Mouse (Mus musculus): ENCODE measurements around the gene 1700029F12Rik. TPM values are rescaled to one million over a fixed set of nuclear protein-coding genes. Genes with fewer than 3 reads are reported as not detected.

Gene 1700029F12Rik
- polyA plus RNA-seq, 1 experiment = not detected

GRCm38 (mm10) chr13:96989129-96989528 is 45.0 kb downstream of the 1700029F12Rik start:
- Histone ChIP-seq H3K4me3 (ENCODE audit: insufficient read depth, poor library complexity, severe bottlenecking) (no peak overlapping the region), H3K79me2 (ENCODE audit: control insufficient read depth, insufficient read depth) (no peaks in the 10 kb centered on the region), H3K36me3 (ENCODE audit: control insufficient read depth, insufficient read depth) (no peaks in the 10 kb centered on the region), H3K79me3 (ENCODE audit: low read depth) (no peaks in the 10 kb centered on the region), H3ac (ENCODE audit: control insufficient read depth, insufficient read length, low read depth) (no peak overlapping the region), H3K27me3 (ENCODE audit: control insufficient read depth, insufficient read depth, insufficient read length) (no peaks in the 10 kb centered on the region)
- TF ChIP-seq MAX (IDR thresholded peaks at IDR 0.05) (no peak), CTCF (IDR thresholded peaks at IDR 0.05; ENCODE audit: control insufficient read depth, insufficient read depth, insufficient read length) (no peak), FOSL1 (IDR thresholded peaks at IDR 0.05; ENCODE audit: insufficient read depth, low read length, poor library complexity, severe bottlenecking) (no peak), MYOG (IDR thresholded peaks at IDR 0.05; ENCODE audit: control insufficient read depth, extremely low read depth, insufficient read length) (no peak), MYOD1 (IDR thresholded peaks at IDR 0.05; ENCODE audit: control insufficient read depth, insufficient read length, low read depth) (no peak), USF1 (IDR thresholded peaks at IDR 0.05; ENCODE audit: low read depth) (no peak), CEBPB (IDR thresholded peaks at IDR 0.05; ENCODE audit: low read depth) (no peak)

GRCm38 (mm10) chr13:96985599-96986275 is 48.4 kb downstream of the 1700029F12Rik start:
- Histone ChIP-seq H3K36me3 (ENCODE audit: control insufficient read depth, insufficient read depth) (no peaks in the 10 kb centered on the region), H3K79me3 (ENCODE audit: low read depth) (no peaks in the 10 kb centered on the region), H3ac (ENCODE audit: control insufficient read depth, insufficient read length, low read depth) (no peak overlapping the region), H3K27me3 (ENCODE audit: control insufficient read depth, insufficient read depth, insufficient read length) (no peaks in the 10 kb centered on the region), H3K4me3 (ENCODE audit: insufficient read depth, poor library complexity, severe bottlenecking) (no peak overlapping the region), H3K79me2 (ENCODE audit: control insufficient read depth, insufficient read depth) (no peaks in the 10 kb centered on the region)
- TF ChIP-seq CTCF (IDR thresholded peaks at IDR 0.05; ENCODE audit: control insufficient read depth, insufficient read depth, insufficient read length) (no peak), MYOD1 (IDR thresholded peaks at IDR 0.05; ENCODE audit: control insufficient read depth, insufficient read length, low read depth) (no peak), FOSL1 (IDR thresholded peaks at IDR 0.05; ENCODE audit: insufficient read depth, low read length, poor library complexity, severe bottlenecking) (no peak), CEBPB (IDR thresholded peaks at IDR 0.05; ENCODE audit: low read depth) (no peak), USF1 (IDR thresholded peaks at IDR 0.05; ENCODE audit: low read depth) (no peak), MAX (IDR thresholded peaks at IDR 0.05) (no peak), MYOG (IDR thresholded peaks at IDR 0.05; ENCODE audit: control insufficient read depth, extremely low read depth, insufficient read length) (no peak)

- Histone ChIP-seq H3K79me2 (ENCODE audit: control insufficient read depth, insufficient read depth) (no peaks in the 10 kb centered on the region), H3K4me3 (ENCODE audit: insufficient read depth, poor library complexity, severe bottlenecking) (no peak overlapping the region), H3K27me3 (ENCODE audit: control insufficient read depth, insufficient read depth, insufficient read length) (no peaks in the 10 kb centered on the region), H3K36me3 (ENCODE audit: control insufficient read depth, insufficient read depth) (no peaks in the 10 kb centered on the region), H3ac (ENCODE audit: control insufficient read depth, insufficient read length, low read depth) (no peak overlapping the region), H3K79me3 (ENCODE audit: low read depth) (no peaks in the 10 kb centered on the region)
- no peak for TF ChIP-seq MAX (IDR thresholded peaks at IDR 0.05)
- no peak for TF ChIP-seq MYOG (IDR thresholded peaks at IDR 0.05; ENCODE audit: control insufficient read depth, extremely low read depth, insufficient read length)
- no peak for TF ChIP-seq USF1 (IDR thresholded peaks at IDR 0.05; ENCODE audit: low read depth)
- no peak for TF ChIP-seq MYOD1 (IDR thresholded peaks at IDR 0.05; ENCODE audit: control insufficient read depth, insufficient read length, low read depth)
- TF ChIP-seq CTCF (IDR thresholded peaks at IDR 0.05; ENCODE audit: control insufficient read depth, insufficient read depth, insufficient read length) = no peak
These were observed 49.5 kb downstream of the 1700029F12Rik start for GRCm38 (mm10) chr13:96984688-96985087.

GRCm38 (mm10) chr13:96983251-96984126 is 50.7 kb downstream of the 1700029F12Rik start:
- no peaks in the 10 kb centered on the region for H3K27me3 ChIP-seq (ENCODE audit: control insufficient read depth, insufficient read depth, insufficient read length)
- H3ac ChIP-seq (ENCODE audit: control insufficient read depth, insufficient read length, low read depth) = no peak overlapping the region
- TF ChIP-seq CEBPB (IDR thresholded peaks at IDR 0.05; ENCODE audit: low read depth) = no peak
- TF ChIP-seq MYOD1 (IDR thresholded peaks at IDR 0.05; ENCODE audit: control insufficient read depth, insufficient read length, low read depth) = no peak
- TF ChIP-seq USF1 (IDR thresholded peaks at IDR 0.05; ENCODE audit: low read depth) = no peak
- TF ChIP-seq FOSL1 (IDR thresholded peaks at IDR 0.05; ENCODE audit: insufficient read depth, low read length, poor library complexity, severe bottlenecking) = no peak
- no peak for TF ChIP-seq MYOG (IDR thresholded peaks at IDR 0.05; ENCODE audit: control insufficient read depth, extremely low read depth, insufficient read length)
- no peak for TF ChIP-seq MAX (IDR thresholded peaks at IDR 0.05)
- TF ChIP-seq CTCF (IDR thresholded peaks at IDR 0.05; ENCODE audit: control insufficient read depth, insufficient read depth, insufficient read length) = no peak
- H3K4me3 ChIP-seq (ENCODE audit: insufficient read depth, poor library complexity, severe bottlenecking) = no peak overlapping the region
- H3K36me3 ChIP-seq (ENCODE audit: control insufficient read depth, insufficient read depth) = no peaks in the 10 kb centered on the region
- no peaks in the 10 kb centered on the region for H3K79me3 ChIP-seq (ENCODE audit: low read depth)
- no peaks in the 10 kb centered on the region for H3K79me2 ChIP-seq (ENCODE audit: control insufficient read depth, insufficient read depth)

- no peaks in the 10 kb centered on the region for H3K27me3 ChIP-seq (ENCODE audit: control insufficient read depth, insufficient read depth, insufficient read length)
- no peaks in the 10 kb centered on the region for H3K79me2 ChIP-seq (ENCODE audit: control insufficient read depth, insufficient read depth)
- H3ac ChIP-seq (ENCODE audit: control insufficient read depth, insufficient read length, low read depth) = no peak overlapping the region
- no peak overlapping the region for H3K4me3 ChIP-seq (ENCODE audit: insufficient read depth, poor library complexity, severe bottlenecking)
- H3K36me3 ChIP-seq (ENCODE audit: control insufficient read depth, insufficient read depth) = no peaks in the 10 kb centered on the region
- no peak for TF ChIP-seq USF1 (IDR thresholded peaks at IDR 0.05; ENCODE audit: low read depth)
- no peak for TF ChIP-seq CTCF (IDR thresholded peaks at IDR 0.05; ENCODE audit: control insufficient read depth, insufficient read depth, insufficient read length)
- TF ChIP-seq MAX (IDR thresholded peaks at IDR 0.05) = no peak
- TF ChIP-seq MYOG (IDR thresholded peaks at IDR 0.05; ENCODE audit: control insufficient read depth, extremely low read depth, insufficient read length) = no peak
- no peak for TF ChIP-seq CEBPB (IDR thresholded peaks at IDR 0.05; ENCODE audit: low read depth)
- no peak for TF ChIP-seq MYOD1 (IDR thresholded peaks at IDR 0.05; ENCODE audit: control insufficient read depth, insufficient read length, low read depth)
- TF ChIP-seq FOSL1 (IDR thresholded peaks at IDR 0.05; ENCODE audit: insufficient read depth, low read length, poor library complexity, severe bottlenecking) = no peak
- H3K79me3 ChIP-seq (ENCODE audit: low read depth) = no peaks in the 10 kb centered on the region
These were observed 53.6 kb downstream of the 1700029F12Rik start for GRCm38 (mm10) chr13:96980561-96980960.
